Mouse (Mus musculus) Muller cell, postnatal 12 days (primary cell): ENCODE data around the gene Tmem231.

Experiments used
- DNase-seq: peaks from one replicate; pipeline ENCODE4 v3.0.0-alpha.2; 2015; ENCODE audit errors: inconsistent ontology term

Gene Tmem231

GRCm38 (mm10) chr8:111909621-111910450 is 23.8 kb downstream of the Tmem231 start, which contains the start of gene Chst5:
Gene Chst5, minus strand, starts transcription at chr8:111910447.
- DNase-seq, result peak; percentile 22

GRCm38 (mm10) chr8:111905500-111906121 is 28.1 kb downstream of the Tmem231 start:
- DNase-seq, result no peak

- peak; percentile 37 for DNase-seq
These were observed 31.6 kb downstream of the Tmem231 start for GRCm38 (mm10) chr8:111902080-111902479.

- DNase-seq, result no peak
These were observed 35.1 kb downstream of the Tmem231 start for GRCm38 (mm10) chr8:111898586-111898985.

- DNase-seq, result no peak
These were observed 38.7 kb downstream of the Tmem231 start for GRCm38 (mm10) chr8:111894955-111895354.

GRCm38 (mm10) chr8:111892615-111893014 is 41.1 kb downstream of the Tmem231 start:
- DNase-seq, result no peak

GRCm38 (mm10) chr8:111891983-111892382 is 41.7 kb downstream of the Tmem231 start:
- DNase-seq, result no peak

- no peak for DNase-seq
These were observed 42.8 kb downstream of the Tmem231 start for GRCm38 (mm10) chr8:111890911-111891303.

GRCm38 (mm10) chr8:111889931-111890910 is 43.5 kb downstream of the Tmem231 start:
- DNase-seq, result no peak

- no peak for DNase-seq
These were observed 45.5 kb downstream of the Tmem231 start for GRCm38 (mm10) chr8:111888091-111888650.

GRCm38 (mm10) chr8:111887479-111887878 is 46.2 kb downstream of the Tmem231 start:
- DNase-seq, result no peak

GRCm38 (mm10) chr8:111883615-111884014 is 50.1 kb downstream of the Tmem231 start:
- no peak for DNase-seq

GRCm38 (mm10) chr8:111881591-111881990 is 52.1 kb downstream of the Tmem231 start:
- peak; percentile 48 for DNase-seq

GRCm38 (mm10) chr8:111877711-111878110 is 56.0 kb downstream of the Tmem231 start:
- no peak for DNase-seq

GRCm38 (mm10) chr8:111876355-111876948 is 57.2 kb downstream of the Tmem231 start, which contains the start of gene Tmem170:
Gene Tmem170, minus strand, starts transcription at chr8:111876750.
- peak; percentile 99 for DNase-seq

GRCm38 (mm10) chr8:111875758-111876157 is 57.9 kb downstream of the Tmem231 start:
- no peak for DNase-seq

GRCm38 (mm10) chr8:111871278-111871677 is 62.4 kb downstream of the Tmem231 start:
- no peak for DNase-seq

GRCm38 (mm10) chr8:111870379-111870778 is 63.3 kb downstream of the Tmem231 start:
- no peak for DNase-seq

GRCm38 (mm10) chr8:111868664-111869063 is 65.0 kb downstream of the Tmem231 start:
- DNase-seq, result no peak

GRCm38 (mm10) chr8:111865857-111866256 is 67.8 kb downstream of the Tmem231 start:
- DNase-seq, result no peak
